Mouse (Mus musculus): ENCODE data around the gene Kbtbd8. TPM values are rescaled to one million over a fixed set of nuclear protein-coding genes. Genes with fewer than 3 reads are reported as not detected.

Kbtbd8 gene
- polyA plus RNA-seq, 1 experiment = 2.6 TPM

- no peak overlapping the region for H3K4me3 ChIP-seq (ENCODE audit: control insufficient read depth, low read depth, low read length)
- TF ChIP-seq CTCF (IDR thresholded peaks at IDR 0.05; ENCODE audit: control insufficient read depth, insufficient read depth, insufficient replicate concordance, low read depth, low read length) = no peak
- no peak for TF ChIP-seq POLR2A (IDR thresholded peaks at IDR 0.05; ENCODE audit: control insufficient read depth, low read depth, low read length)
- no peak overlapping the region for H3K27ac ChIP-seq (ENCODE audit: control insufficient read depth, insufficient read depth, low read depth, low read length)
- H3K4me1 ChIP-seq (ENCODE audit: control insufficient read depth, insufficient read depth, low read length) = no peaks in the 10 kb centered on the region
- no peaks in the 10 kb centered on the region for H3K36me3 ChIP-seq (ENCODE audit: control insufficient read depth, insufficient read depth, low read length)
- no peaks in the 10 kb centered on the region for H3K27me3 ChIP-seq (ENCODE audit: control insufficient read depth, insufficient read depth, low read length)
Measured at GRCm38 (mm10) chr6:95149931-95150534, 33.0 kb downstream of the Kbtbd8 start.

- H3K36me3 ChIP-seq (ENCODE audit: control insufficient read depth, insufficient read depth, low read length) = no peaks in the 10 kb centered on the region
- H3K27me3 ChIP-seq (ENCODE audit: control insufficient read depth, insufficient read depth, low read length) = no peaks in the 10 kb centered on the region
- no peaks in the 10 kb centered on the region for H3K4me1 ChIP-seq (ENCODE audit: control insufficient read depth, insufficient read depth, low read length)
- no peak overlapping the region for H3K4me3 ChIP-seq (ENCODE audit: control insufficient read depth, low read depth, low read length)
- TF ChIP-seq POLR2A (IDR thresholded peaks at IDR 0.05; ENCODE audit: control insufficient read depth, low read depth, low read length) (no peak), CTCF (IDR thresholded peaks at IDR 0.05; ENCODE audit: control insufficient read depth, insufficient read depth, insufficient replicate concordance, low read depth, low read length) (no peak)
- no peak overlapping the region for H3K27ac ChIP-seq (ENCODE audit: control insufficient read depth, insufficient read depth, low read depth, low read length)
Measured at GRCm38 (mm10) chr6:95150885-95151284, 33.8 kb downstream of the Kbtbd8 start.

GRCm38 (mm10) chr6:95151563-95151962 lies 34.5 kb downstream of the Kbtbd8 start:
- H3K36me3 ChIP-seq (ENCODE audit: control insufficient read depth, insufficient read depth, low read length) = no peaks in the 10 kb centered on the region
- H3K4me3 ChIP-seq (ENCODE audit: control insufficient read depth, low read depth, low read length) = no peak overlapping the region
- no peaks in the 10 kb centered on the region for H3K27me3 ChIP-seq (ENCODE audit: control insufficient read depth, insufficient read depth, low read length)
- TF ChIP-seq CTCF (IDR thresholded peaks at IDR 0.05; ENCODE audit: control insufficient read depth, insufficient read depth, insufficient replicate concordance, low read depth, low read length) (no peak), POLR2A (IDR thresholded peaks at IDR 0.05; ENCODE audit: control insufficient read depth, low read depth, low read length) (no peak)
- no peaks in the 10 kb centered on the region for H3K4me1 ChIP-seq (ENCODE audit: control insufficient read depth, insufficient read depth, low read length)
- no peak overlapping the region for H3K27ac ChIP-seq (ENCODE audit: control insufficient read depth, insufficient read depth, low read depth, low read length)

GRCm38 (mm10) chr6:95163965-95164364 lies 46.9 kb downstream of the Kbtbd8 start:
- H3K4me3 ChIP-seq (ENCODE audit: control insufficient read depth, low read depth, low read length) = no peak overlapping the region
- no peak for TF ChIP-seq CTCF (IDR thresholded peaks at IDR 0.05; ENCODE audit: control insufficient read depth, insufficient read depth, insufficient replicate concordance, low read depth, low read length)
- no peak for TF ChIP-seq POLR2A (IDR thresholded peaks at IDR 0.05; ENCODE audit: control insufficient read depth, low read depth, low read length)
- no peaks in the 10 kb centered on the region for H3K36me3 ChIP-seq (ENCODE audit: control insufficient read depth, insufficient read depth, low read length)
- H3K4me1 ChIP-seq (ENCODE audit: control insufficient read depth, insufficient read depth, low read length) = no peaks in the 10 kb centered on the region
- H3K27me3 ChIP-seq (ENCODE audit: control insufficient read depth, insufficient read depth, low read length) = no peaks in the 10 kb centered on the region
- H3K27ac ChIP-seq (ENCODE audit: control insufficient read depth, insufficient read depth, low read depth, low read length) = no peak overlapping the region

- TF ChIP-seq POLR2A (IDR thresholded peaks at IDR 0.05; ENCODE audit: control insufficient read depth, low read depth, low read length) (no peak), CTCF (IDR thresholded peaks at IDR 0.05; ENCODE audit: control insufficient read depth, insufficient read depth, insufficient replicate concordance, low read depth, low read length) (no peak)
- Histone ChIP-seq H3K36me3 (ENCODE audit: control insufficient read depth, insufficient read depth, low read length) (no peaks in the 10 kb centered on the region), H3K4me1 (ENCODE audit: control insufficient read depth, insufficient read depth, low read length) (no peaks in the 10 kb centered on the region), H3K27ac (ENCODE audit: control insufficient read depth, insufficient read depth, low read depth, low read length) (no peak overlapping the region), H3K27me3 (ENCODE audit: control insufficient read depth, insufficient read depth, low read length) (no peaks in the 10 kb centered on the region), H3K4me3 (ENCODE audit: control insufficient read depth, low read depth, low read length) (no peak overlapping the region)
Measured at GRCm38 (mm10) chr6:95165630-95166029, 48.6 kb downstream of the Kbtbd8 start.

- Histone ChIP-seq H3K4me1 (ENCODE audit: control insufficient read depth, insufficient read depth, low read length) (no peaks in the 10 kb centered on the region), H3K4me3 (ENCODE audit: control insufficient read depth, low read depth, low read length) (no peak overlapping the region), H3K27me3 (ENCODE audit: control insufficient read depth, insufficient read depth, low read length) (no peaks in the 10 kb centered on the region), H3K36me3 (ENCODE audit: control insufficient read depth, insufficient read depth, low read length) (no peaks in the 10 kb centered on the region), H3K27ac (ENCODE audit: control insufficient read depth, insufficient read depth, low read depth, low read length) (no peak overlapping the region)
- TF ChIP-seq POLR2A (IDR thresholded peaks at IDR 0.05; ENCODE audit: control insufficient read depth, low read depth, low read length) = no peak
Measured at GRCm38 (mm10) chr6:95167668-95168227, 50.7 kb downstream of the Kbtbd8 start.

GRCm38 (mm10) chr6:95169411-95169810 lies 52.4 kb downstream of the Kbtbd8 start:
- Histone ChIP-seq H3K27me3 (ENCODE audit: control insufficient read depth, insufficient read depth, low read length) (no peaks in the 10 kb centered on the region), H3K36me3 (ENCODE audit: control insufficient read depth, insufficient read depth, low read length) (no peaks in the 10 kb centered on the region), H3K27ac (ENCODE audit: control insufficient read depth, insufficient read depth, low read depth, low read length) (no peak overlapping the region)

More at GRCm38 (mm10) chr6:95169411-95169810, 52.4 kb downstream of the Kbtbd8 start:
- TF ChIP-seq POLR2A (IDR thresholded peaks at IDR 0.05; ENCODE audit: control insufficient read depth, low read depth, low read length) (no peak), CTCF (IDR thresholded peaks at IDR 0.05; ENCODE audit: control insufficient read depth, insufficient read depth, insufficient replicate concordance, low read depth, low read length) (no peak)
- Histone ChIP-seq H3K4me1 (ENCODE audit: control insufficient read depth, insufficient read depth, low read length) (no peaks in the 10 kb centered on the region), H3K4me3 (ENCODE audit: control insufficient read depth, low read depth, low read length) (no peak overlapping the region)
